Mouse (Mus musculus): ENCODE data around the gene AC129217.1. TPM values are rescaled to one million over a fixed set of nuclear protein-coding genes. Genes with fewer than 3 reads are reported as not detected.
A peak's percentile ranks its signal among the peaks of the same experiment; 100 is the strongest.

AC129217.1 gene
- polyA plus RNA-seq, 1 experiment from 2014 or later: 0.43 TPM

DNA sequence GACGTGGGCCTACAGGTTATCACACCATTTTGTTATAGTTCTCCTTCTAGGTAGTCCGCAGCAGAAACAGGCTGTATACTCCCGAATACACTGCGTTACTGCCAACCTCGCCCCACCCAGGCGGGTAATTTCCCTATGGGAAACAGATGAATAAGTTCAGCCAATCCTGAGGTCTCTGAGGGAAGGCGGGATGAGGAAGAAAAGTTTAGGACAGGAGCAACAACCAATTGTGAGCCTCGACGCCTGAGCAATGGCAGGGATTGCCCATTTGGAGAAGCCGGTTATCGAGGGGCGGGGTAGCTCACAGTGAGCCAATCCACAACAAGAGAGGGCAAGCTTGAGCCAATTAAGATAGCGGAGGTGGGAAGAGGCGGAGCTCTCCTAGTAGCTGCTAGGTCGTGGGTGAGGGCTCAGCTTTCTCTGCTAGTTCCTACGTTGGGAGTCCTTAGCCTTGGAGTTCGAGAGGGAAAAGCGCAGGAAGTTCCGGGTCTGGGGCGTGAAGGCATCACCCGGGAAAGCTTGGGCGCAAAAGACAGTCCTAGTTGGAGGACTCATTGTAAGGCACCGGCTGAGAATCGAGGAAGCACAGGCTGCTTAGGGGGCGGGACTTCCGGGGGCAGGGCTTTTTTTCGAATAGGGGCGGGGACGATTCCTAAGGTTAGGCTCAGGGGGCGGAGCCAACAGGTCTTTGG is 27.3 kb upstream of the AC129217.1 start, which contains the start of gene Zbtb3:
Gene Zbtb3, plus strand, starts transcription at position 426 of the 692 bp plus-strand sequence.
- H3K4me1 ChIP-seq (ENCODE audit: control insufficient read depth in 2 of 2, insufficient read depth in 2 of 2, low read length in 2 of 2): peaks cover 8 to 12% of the 10 kb centered on the region in 2 experiments
- under 1% methylated on average over 30 of the region's 30 CpGs for WGBS
- H3K9me3 ChIP-seq (ENCODE audit: control insufficient read depth, low read length): no peaks in the 10 kb centered on the region
- H3K4me3 ChIP-seq (ENCODE audit: control insufficient read depth in 1 of 2, insufficient read depth in 1 of 2, low read depth in 1 of 2, low read length in 2 of 2): peak within 1 kb of the TSS; percentile 46 to 97
- peak; percentile 97 for ATAC-seq (ENCODE audit: insufficient number of reproducible peaks, insufficient read depth, low FRiP score, low read depth)
- peak within 1 kb of the TSS; percentile 76 to 96 for H3K27ac ChIP-seq (replicated peaks in 1 of 2; ENCODE audit: control insufficient read depth in 1 of 2, insufficient read depth in 1 of 2, low read depth in 2 of 2, low read length in 2 of 2)
- no peaks in the 10 kb centered on the region for H3K27me3 ChIP-seq (ENCODE audit: control insufficient read depth, insufficient read depth, low read length)
- H3K4me2 ChIP-seq (ENCODE audit: low read length): peak within 1 kb of the TSS; percentile 90
- peak within 1 kb of the TSS; percentile 68 for H3K9ac ChIP-seq (ENCODE audit: low read length)
- peaks cover 31% of the 10 kb centered on the region for H3K36me3 ChIP-seq (ENCODE audit: control insufficient read depth, insufficient read depth, low read length)

DNA sequence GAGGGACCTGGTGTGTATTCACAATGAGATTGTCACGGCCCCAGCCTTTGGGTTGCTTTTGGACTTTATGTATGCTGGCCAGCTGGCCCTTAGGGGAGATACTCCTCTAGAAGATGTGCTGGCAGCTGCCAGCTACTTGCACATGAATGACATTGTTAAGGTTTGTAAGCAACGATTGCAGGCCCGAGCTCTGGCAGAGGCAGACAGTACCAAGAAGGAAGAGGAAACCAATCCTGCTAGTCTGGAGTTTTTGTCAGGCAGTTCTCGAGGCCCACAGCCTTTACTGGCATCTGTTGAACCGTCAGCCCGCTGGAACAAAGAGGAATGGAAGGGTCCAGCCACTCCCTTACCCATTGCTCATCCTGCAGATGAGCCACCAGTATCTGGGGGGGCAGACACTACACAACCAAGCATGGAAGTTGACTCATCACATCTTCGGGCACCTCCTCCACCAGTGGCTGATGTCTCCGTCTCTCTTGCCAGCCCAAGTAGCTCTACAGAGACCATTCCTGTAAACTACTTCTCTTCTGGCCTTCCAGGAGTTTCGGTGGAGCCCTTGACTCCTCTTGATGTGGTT is 26.3 kb upstream of the AC129217.1 start:
- peaks cover 40% of the 10 kb centered on the region for H3K36me3 ChIP-seq (ENCODE audit: control insufficient read depth, insufficient read depth, low read length)
- H3K4me1 ChIP-seq (ENCODE audit: control insufficient read depth in 2 of 2, insufficient read depth in 2 of 2, low read length in 2 of 2): peaks cover 5 to 8% of the 10 kb centered on the region in 2 experiments
- no peaks in the 10 kb centered on the region for H3K27me3 ChIP-seq (ENCODE audit: control insufficient read depth, insufficient read depth, low read length)
- no peaks in the 10 kb centered on the region for H3K9me3 ChIP-seq (ENCODE audit: control insufficient read depth, low read length)
- WGBS: 84% methylated on average over 9 of the region's 9 CpGs
- peak overlapping the region in 1 of 2 experiments; percentile 46; a peak in 2 of 4 replicates for H3K4me3 ChIP-seq (ENCODE audit: control insufficient read depth in 1 of 2, insufficient read depth in 1 of 2, low read depth in 1 of 2, low read length in 2 of 2)
- H3K4me2 ChIP-seq (ENCODE audit: low read length): peak overlapping the region; percentile 56
- no peak for ATAC-seq (ENCODE audit: insufficient number of reproducible peaks, insufficient read depth, low FRiP score, low read depth)
- no peak overlapping the region for H3K9ac ChIP-seq (ENCODE audit: low read length)
- H3K27ac ChIP-seq (replicated peaks in 1 of 2; ENCODE audit: control insufficient read depth in 1 of 2, insufficient read depth in 1 of 2, low read depth in 2 of 2, low read length in 2 of 2): no peak overlapping the region

- Histone ChIP-seq H3K4me1 (ENCODE audit: control insufficient read depth in 2 of 2, insufficient read depth in 2 of 2, low read length in 2 of 2) (peaks cover 5 to 8% of the 10 kb centered on the region in 2 experiments), H3K27ac (replicated peaks in 1 of 2; ENCODE audit: control insufficient read depth in 1 of 2, insufficient read depth in 1 of 2, low read depth in 2 of 2, low read length in 2 of 2) (no peak overlapping the region), H3K9me3 (ENCODE audit: control insufficient read depth, low read length) (no peaks in the 10 kb centered on the region), H3K27me3 (ENCODE audit: control insufficient read depth, insufficient read depth, low read length) (no peaks in the 10 kb centered on the region), H3K4me3 (ENCODE audit: control insufficient read depth in 1 of 2, insufficient read depth in 1 of 2, low read depth in 1 of 2, low read length in 2 of 2) (no peak overlapping the region), H3K36me3 (ENCODE audit: control insufficient read depth, insufficient read depth, low read length) (peaks cover 48% of the 10 kb centered on the region), H3K4me2 (ENCODE audit: low read length) (no peak overlapping the region), H3K9ac (ENCODE audit: low read length) (no peak overlapping the region)
- ATAC-seq (ENCODE audit: insufficient number of reproducible peaks, insufficient read depth, low FRiP score, low read depth): no peak
- 86% methylated on average over 11 of the region's 11 CpGs for WGBS
Observed at GRCm38 (mm10) chr19:8803879-8804660, 25.5 kb upstream of the AC129217.1 start.

GRCm38 (mm10) chr19:8806810-8807209 is 22.8 kb upstream of the AC129217.1 start:
- peaks cover 73% of the 10 kb centered on the region for H3K36me3 ChIP-seq (ENCODE audit: control insufficient read depth, insufficient read depth, low read length)
- peaks cover 5% of the 10 kb centered on the region in 2 experiments for H3K4me1 ChIP-seq (ENCODE audit: control insufficient read depth in 2 of 2, insufficient read depth in 2 of 2, low read length in 2 of 2)
- H3K4me3 ChIP-seq (ENCODE audit: control insufficient read depth in 1 of 2, insufficient read depth in 1 of 2, low read depth in 1 of 2, low read length in 2 of 2): no peak overlapping the region
- 94% methylated on average over 5 of the region's 5 CpGs for WGBS
- H3K9ac ChIP-seq (ENCODE audit: low read length): no peak overlapping the region
- no peak for ATAC-seq (ENCODE audit: insufficient number of reproducible peaks, insufficient read depth, low FRiP score, low read depth)
- H3K4me2 ChIP-seq (ENCODE audit: low read length): no peak overlapping the region
- H3K27ac ChIP-seq (replicated peaks in 1 of 2; ENCODE audit: control insufficient read depth in 1 of 2, insufficient read depth in 1 of 2, low read depth in 2 of 2, low read length in 2 of 2): no peak overlapping the region
- no peaks in the 10 kb centered on the region for H3K9me3 ChIP-seq (ENCODE audit: control insufficient read depth, low read length)
- H3K27me3 ChIP-seq (ENCODE audit: control insufficient read depth, insufficient read depth, low read length): no peaks in the 10 kb centered on the region

GRCm38 (mm10) chr19:8815812-8816211 is 13.8 kb upstream of the AC129217.1 start:
- peaks cover 5 to 20% of the 10 kb centered on the region in 2 experiments for H3K4me1 ChIP-seq (ENCODE audit: control insufficient read depth in 2 of 2, insufficient read depth in 2 of 2, low read length in 2 of 2)
- H3K4me3 ChIP-seq (ENCODE audit: control insufficient read depth in 1 of 2, insufficient read depth in 1 of 2, low read depth in 1 of 2, low read length in 2 of 2): no peak overlapping the region
- H3K4me2 ChIP-seq (ENCODE audit: low read length): no peak overlapping the region
- 82% methylated on average over 11 of the region's 11 CpGs for WGBS
- H3K27me3 ChIP-seq (ENCODE audit: control insufficient read depth, insufficient read depth, low read length): no peaks in the 10 kb centered on the region
- no peak overlapping the region for H3K27ac ChIP-seq (replicated peaks in 1 of 2; ENCODE audit: control insufficient read depth in 1 of 2, insufficient read depth in 1 of 2, low read depth in 2 of 2, low read length in 2 of 2)
- H3K36me3 ChIP-seq (ENCODE audit: control insufficient read depth, insufficient read depth, low read length): peaks cover 59% of the 10 kb centered on the region
- no peaks in the 10 kb centered on the region for H3K9me3 ChIP-seq (ENCODE audit: control insufficient read depth, low read length)
- no peak overlapping the region for H3K9ac ChIP-seq (ENCODE audit: low read length)
- no peak for ATAC-seq (ENCODE audit: insufficient number of reproducible peaks, insufficient read depth, low FRiP score, low read depth)

GRCm38 (mm10) chr19:8817001-8817400 is 12.6 kb upstream of the AC129217.1 start:
- Histone ChIP-seq H3K4me1 (ENCODE audit: control insufficient read depth in 2 of 2, insufficient read depth in 2 of 2, low read length in 2 of 2) (peaks cover 5 to 25% of the 10 kb centered on the region in 2 experiments), H3K27ac (replicated peaks in 1 of 2; ENCODE audit: control insufficient read depth in 1 of 2, insufficient read depth in 1 of 2, low read depth in 2 of 2, low read length in 2 of 2) (no peak overlapping the region), H3K36me3 (ENCODE audit: control insufficient read depth, insufficient read depth, low read length) (peaks cover 48% of the 10 kb centered on the region), H3K9ac (ENCODE audit: low read length) (peak overlapping the region; percentile 1; the same call in 1 of the 2 replicates), H3K9me3 (ENCODE audit: control insufficient read depth, low read length) (no peaks in the 10 kb centered on the region), H3K27me3 (ENCODE audit: control insufficient read depth, insufficient read depth, low read length) (no peaks in the 10 kb centered on the region), H3K4me3 (ENCODE audit: control insufficient read depth in 1 of 2, insufficient read depth in 1 of 2, low read depth in 1 of 2, low read length in 2 of 2) (no peak overlapping the region; a peak in 1 of 4 replicates), H3K4me2 (ENCODE audit: low read length) (no peak overlapping the region)
- no peak for ATAC-seq (ENCODE audit: insufficient number of reproducible peaks, insufficient read depth, low FRiP score, low read depth)
- WGBS: 77% methylated on average over 3 of the region's 3 CpGs

DNA sequence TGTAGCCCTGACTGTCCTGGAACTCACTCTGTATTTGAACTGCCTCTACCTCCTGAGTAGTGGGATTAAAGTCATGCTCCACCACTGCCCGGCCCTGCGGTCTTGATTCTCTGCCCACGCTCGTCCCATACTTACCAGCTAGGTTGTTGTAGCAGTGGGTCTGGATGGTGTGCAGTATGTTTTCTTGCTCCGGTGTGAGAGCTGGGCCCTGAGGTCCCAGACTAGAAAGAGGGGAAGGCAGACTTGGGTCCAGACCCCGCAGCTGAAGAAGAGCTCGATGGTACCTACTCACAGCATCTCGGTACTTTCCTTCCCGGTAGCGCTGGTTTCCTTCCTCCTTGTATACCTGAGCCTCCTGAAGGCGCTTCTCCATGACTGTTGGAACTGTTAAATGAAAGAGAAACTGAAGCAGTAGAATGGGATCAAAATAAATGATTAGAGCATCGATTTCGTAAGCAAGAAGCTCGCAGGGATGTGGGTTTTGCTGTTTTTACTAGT is 11.2 kb upstream of the AC129217.1 start:
- ATAC-seq (ENCODE audit: insufficient number of reproducible peaks, insufficient read depth, low FRiP score, low read depth): no peak
- peak overlapping the region; percentile 86 for H3K9ac ChIP-seq (ENCODE audit: low read length)
- peak overlapping the region; percentile 55 to 96 for H3K4me3 ChIP-seq (ENCODE audit: control insufficient read depth in 1 of 2, insufficient read depth in 1 of 2, low read depth in 1 of 2, low read length in 2 of 2)
- peak overlapping the region; percentile 95 to 98 for H3K27ac ChIP-seq (replicated peaks in 1 of 2; ENCODE audit: control insufficient read depth in 1 of 2, insufficient read depth in 1 of 2, low read depth in 2 of 2, low read length in 2 of 2)
- WGBS: 20% methylated on average over 14 of the region's 14 CpGs
- peaks cover 7 to 34% of the 10 kb centered on the region in 2 experiments for H3K4me1 ChIP-seq (ENCODE audit: control insufficient read depth in 2 of 2, insufficient read depth in 2 of 2, low read length in 2 of 2)
- peak overlapping the region; percentile 98 for H3K4me2 ChIP-seq (ENCODE audit: low read length)
- no peaks in the 10 kb centered on the region for H3K9me3 ChIP-seq (ENCODE audit: control insufficient read depth, low read length)
- H3K36me3 ChIP-seq (ENCODE audit: control insufficient read depth, insufficient read depth, low read length): peaks cover 46% of the 10 kb centered on the region
- no peaks in the 10 kb centered on the region for H3K27me3 ChIP-seq (ENCODE audit: control insufficient read depth, insufficient read depth, low read length)

Measured in heart, embryonic 14.5 days (tissue).